Mouse (Mus musculus) hindbrain, embryonic 11.5 days (tissue): ENCODE data around the gene Prss16. TPM values are rescaled to one million over a fixed set of nuclear protein-coding genes. Genes with fewer than 3 reads are reported as not detected.
A peak's percentile ranks its signal among the peaks of the same experiment; 100 is the strongest.

ENCODE experiments used
- ATAC-seq: fragments of 200-750 bp; cut with Nextera tagmentation; 2 replicates; pipeline ENCODE4 v1.8.0; 2017; ENCODE audit warnings: mild to moderate bottlenecking, moderate TSS enrichment, moderate library complexity; ENCODE audit not compliant: low FRiP score
- DNase-seq: peaks from one replicate; pipeline ENCODE4 v3.0.0-alpha.2; 2015; ENCODE audit warnings: low spot score
- H3K27ac ChIP-seq: fragments of 300-500 bp; sonication (generic); 2 replicates; pipeline ENCODE4 v1.5.1; 2014; ENCODE audit warnings: mild to moderate bottlenecking, low read depth, low read length
- H3K27me3 ChIP-seq: fragments of 300-500 bp; sonication (generic); 2 replicates; pipeline ENCODE4 v1.6.1; 2014; ENCODE audit warnings: mild to moderate bottlenecking, low read length, moderate library complexity, mixed read lengths; ENCODE audit not compliant: control insufficient read depth, insufficient read depth
- H3K36me3 ChIP-seq: fragments of 300-500 bp; sonication (generic); 2 replicates; pipeline ENCODE4 v1.6.1; 2014; ENCODE audit warnings: mild to moderate bottlenecking, low read length, moderate library complexity, mixed read lengths; ENCODE audit not compliant: control insufficient read depth, insufficient read depth
- H3K4me1 ChIP-seq: fragments of 300-500 bp; sonication (generic); replicated peaks from 2 replicates; pipeline ENCODE4 v1.6.1; 2014; ENCODE audit warnings: low read length, mixed read lengths; ENCODE audit not compliant: control insufficient read depth, insufficient read depth
- H3K4me2 ChIP-seq: fragments of 300-500 bp; sonication (generic); replicated peaks from 2 replicates; pipeline ENCODE4 v1.6.1; 2014; ENCODE audit warnings: mild to moderate bottlenecking, low read depth, low read length
- H3K4me3 ChIP-seq: fragments of 300-500 bp; sonication (generic); 2 replicates; pipeline ENCODE4 v1.5.1; 2014; ENCODE audit warnings: low read depth, low read length
- H3K9ac ChIP-seq: fragments of 300-500 bp; sonication (generic); 2 replicates; pipeline ENCODE4 v1.6.1; 2014; ENCODE audit warnings: low read depth, low read length
- H3K9me3 ChIP-seq: fragments of 300-500 bp; sonication (generic); 2 replicates; pipeline ENCODE4 v1.6.1; 2016; ENCODE audit warnings: low read length; ENCODE audit not compliant: control insufficient read depth
- WGBS: fragments of 180-500 bp; shearing (Covaris S2); extraction: QIAGEN DNeasy Blood & Tissue Kit; methylation state at CpG from one replicate; pipeline ENCODE4 v1.1.7; 2014; 5-methylcytosine and 5-hydroxymethylcytosine counted together
- polyA plus RNA-seq: library from polyadenylated mRNA; unstranded; fragments of >200 nt; fragmentation: Nextera tagmentation; extraction: Ambion mirVana; gene quantifications from 2 replicates; pipeline ENCODE4 v1.2.1, GENCODE M21; 2014

Prss16 gene
- polyA plus RNA-seq, 1 experiment from 2014 or later: 0.51 TPM

GRCm38 (mm10) chr13:21995331-21995914 is 14.1 kb downstream of the Prss16 start:
- Histone ChIP-seq H3K9me3 (no peaks in the 10 kb centered on the region), H3K4me3 (peak overlapping the region; percentile 26), H3K27ac (no peak overlapping the region), H3K27me3 (peaks cover 52% of the 10 kb centered on the region), H3K36me3 (no peaks in the 10 kb centered on the region), H3K4me1 (peaks cover 2% of the 10 kb centered on the region; the same call in 1 of the 2 replicates), H3K4me2 (peak overlapping the region; percentile 57), H3K9ac (no peak overlapping the region)
- 1% methylated on average over 21 of the region's 21 CpGs for WGBS
- ATAC-seq (peak; percentile 51; the same call in 1 of the 2 replicates), DNase-seq (peak; percentile 69)

DNA sequence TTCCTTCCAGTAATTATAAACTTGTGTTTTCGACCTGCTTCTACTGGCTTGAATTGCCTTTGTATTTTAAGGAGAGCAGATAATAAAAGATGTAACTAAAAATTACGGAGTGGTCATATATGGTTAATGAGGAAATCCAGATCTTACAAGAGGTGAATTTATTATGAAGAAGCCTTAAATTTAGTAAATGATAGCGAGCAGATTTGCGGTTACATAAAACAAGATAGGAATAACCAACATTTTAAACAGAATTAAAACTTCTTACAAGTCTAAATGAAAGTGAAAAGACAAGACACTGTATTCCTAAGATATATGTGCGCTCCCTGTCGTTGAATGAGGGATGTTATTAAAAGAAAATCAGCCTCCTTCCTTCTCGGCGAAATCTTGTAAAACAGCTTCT is 14.6 kb downstream of the Prss16 start:
- H3K36me3 ChIP-seq: no peaks in the 10 kb centered on the region
- 5% methylated on average over 8 of the region's 8 CpGs for WGBS
- peak overlapping the region; percentile 57 for H3K4me2 ChIP-seq
- no peaks in the 10 kb centered on the region for H3K9me3 ChIP-seq
- H3K4me3 ChIP-seq: peak overlapping the region; percentile 26
- peaks cover 47% of the 10 kb centered on the region for H3K27me3 ChIP-seq
- no peak overlapping the region for H3K9ac ChIP-seq
- ATAC-seq (no peak), DNase-seq (no peak)
- H3K4me1 ChIP-seq: peaks cover 2% of the 10 kb centered on the region; the same call in 1 of the 2 replicates
- H3K27ac ChIP-seq: no peak overlapping the region

DNA sequence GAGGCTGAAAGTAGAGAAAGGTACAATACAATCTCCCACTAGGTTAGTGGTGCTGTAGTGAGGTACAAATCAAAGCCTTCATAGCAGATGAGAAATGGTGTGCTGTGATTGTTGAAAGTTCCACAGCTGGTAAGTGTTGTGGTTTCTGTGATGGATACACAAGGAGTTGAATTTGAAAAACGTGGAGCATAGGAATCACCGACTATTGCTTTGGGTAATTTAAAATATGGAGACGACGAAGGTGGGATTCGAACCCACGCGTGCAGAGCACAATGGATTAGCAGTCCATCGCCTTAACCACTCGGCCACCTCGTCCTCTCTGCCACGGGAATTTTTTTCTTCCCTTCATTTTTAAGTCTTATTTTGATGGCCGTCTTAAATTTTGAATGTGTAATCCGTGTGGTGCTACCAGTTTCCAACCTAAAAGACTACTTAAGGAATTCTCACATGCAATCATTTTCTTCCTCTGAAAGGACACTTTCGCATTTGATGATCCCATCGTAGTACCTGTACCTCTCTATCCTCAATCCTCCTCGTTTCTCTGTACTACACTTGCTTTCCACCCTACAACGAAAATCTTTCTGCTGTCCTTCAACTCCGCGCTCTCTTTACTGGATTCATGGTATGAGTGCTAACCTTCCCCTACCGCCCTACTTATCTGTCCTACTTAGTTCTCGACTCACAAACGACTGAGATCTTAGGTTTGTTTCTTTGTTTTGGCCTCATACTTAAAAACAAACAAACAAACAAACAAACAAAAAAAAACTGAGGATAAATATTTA is 15.4 kb downstream of the Prss16 start:
- Histone ChIP-seq H3K27me3 (peaks cover 41% of the 10 kb centered on the region), H3K4me2 (no peak overlapping the region), H3K4me1 (peaks cover 2% of the 10 kb centered on the region; the same call in 1 of the 2 replicates), H3K4me3 (no peak overlapping the region), H3K36me3 (no peaks in the 10 kb centered on the region), H3K27ac (no peak overlapping the region), H3K9me3 (no peaks in the 10 kb centered on the region), H3K9ac (no peak overlapping the region)
- no peak for ATAC-seq
- WGBS: under 1% methylated on average over 22 of the region's 22 CpGs
- peak; percentile 72 for DNase-seq

GRCm38 (mm10) chr13:21992550-21992949 is 17.0 kb downstream of the Prss16 start:
- Histone ChIP-seq H3K4me2 (no peak overlapping the region), H3K9me3 (no peaks in the 10 kb centered on the region), H3K4me3 (no peak overlapping the region), H3K27me3 (peaks cover 26% of the 10 kb centered on the region), H3K27ac (no peak overlapping the region), H3K36me3 (no peaks in the 10 kb centered on the region), H3K4me1 (peaks cover 2% of the 10 kb centered on the region; the same call in 1 of the 2 replicates), H3K9ac (no peak overlapping the region)
- ATAC-seq (no peak), DNase-seq (no peak)
- WGBS: 88% methylated on average over 5 of the region's 5 CpGs

- Histone ChIP-seq H3K9ac (no peak overlapping the region), H3K9me3 (no peaks in the 10 kb centered on the region), H3K27me3 (peaks cover 32% of the 10 kb centered on the region), H3K27ac (no peak overlapping the region), H3K4me3 (no peak overlapping the region), H3K36me3 (no peaks in the 10 kb centered on the region), H3K4me1 (0 out of 2 replicates have a peak, but pooled peaks cover 2% of the 10 kb centered on the region), H3K4me2 (no peak overlapping the region)
- ATAC-seq (no peak), DNase-seq (no peak)
- WGBS: 79% methylated on average over 2 of the region's 2 CpGs
Measured at GRCm38 (mm10) chr13:21984486-21984885, 25.1 kb downstream of the Prss16 start.

- Histone ChIP-seq H3K27me3 (peaks cover 36% of the 10 kb centered on the region), H3K27ac (no peak overlapping the region), H3K36me3 (no peaks in the 10 kb centered on the region), H3K4me3 (peak overlapping the region; percentile 52), H3K4me1 (0 out of 2 replicates have a peak, but pooled peaks cover 2% of the 10 kb centered on the region), H3K4me2 (peak overlapping the region; percentile 98), H3K9me3 (no peaks in the 10 kb centered on the region), H3K9ac (peak overlapping the region; percentile 61)
- ATAC-seq (peak; percentile 35), DNase-seq (no peak)
- WGBS: 5% methylated on average over 17 of the region's 17 CpGs
Measured at GRCm38 (mm10) chr13:21981803-21982193, 27.7 kb downstream of the Prss16 start.

GRCm38 (mm10) chr13:21980981-21981802 is 28.4 kb downstream of the Prss16 start, which contains the start of gene Pom121l2:
TSS of gene Pom121l2 (plus strand) at chr13:21981194.
- peak within 1 kb of the TSS; percentile 52 for H3K4me3 ChIP-seq
- WGBS: under 1% methylated on average over 54 of the region's 58 CpGs
- H3K4me1 ChIP-seq: 0 out of 2 replicates have a peak, but pooled peaks cover 2% of the 10 kb centered on the region
- peaks cover 36% of the 10 kb centered on the region for H3K27me3 ChIP-seq
- peak; percentile 63 for DNase-seq
- no peaks in the 10 kb centered on the region for H3K36me3 ChIP-seq
- no peak within 1 kb of the TSS for H3K27ac ChIP-seq
- peak within 1 kb of the TSS; percentile 61 for H3K9ac ChIP-seq
- H3K9me3 ChIP-seq: no peaks in the 10 kb centered on the region
- peak; percentile 66 for ATAC-seq
- peak within 1 kb of the TSS; percentile 98 for H3K4me2 ChIP-seq

DNA sequence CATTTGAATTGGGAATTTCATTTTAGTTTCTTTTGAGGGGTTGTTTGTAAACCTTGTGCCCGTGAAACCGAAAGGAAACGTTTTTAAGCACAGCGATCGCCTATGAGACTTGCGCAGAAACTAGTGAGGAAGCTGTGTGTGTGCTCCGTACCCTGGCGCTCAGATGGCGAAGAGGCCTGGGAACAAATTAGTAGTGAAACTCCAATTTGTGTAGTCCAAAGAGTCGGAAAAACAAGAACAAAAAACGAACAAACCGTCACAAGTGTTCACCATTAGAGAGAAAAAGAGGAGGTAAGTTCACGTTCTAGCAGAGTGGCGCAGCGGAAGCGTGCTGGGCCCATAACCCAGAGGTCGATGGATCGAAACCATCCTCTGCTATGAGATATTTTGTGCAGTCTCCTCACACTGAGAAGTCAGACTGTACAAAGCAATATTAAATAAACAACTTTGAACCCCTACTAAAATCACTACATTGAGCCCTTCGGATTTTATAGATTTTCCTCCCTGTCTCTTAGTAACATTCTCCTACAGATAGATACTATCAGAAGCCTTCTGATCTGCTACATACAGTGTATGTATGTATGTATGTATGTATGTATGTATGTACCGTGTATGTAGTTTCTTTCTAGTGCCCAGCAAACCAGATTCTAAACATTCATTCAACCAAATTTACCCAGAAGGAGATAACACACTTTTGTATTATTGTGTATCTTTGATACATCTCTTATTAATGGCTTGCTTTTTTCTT is 34.6 kb downstream of the Prss16 start:
- Histone ChIP-seq H3K9ac (peak overlapping the region; percentile 66), H3K9me3 (no peaks in the 10 kb centered on the region), H3K4me3 (peak overlapping the region; percentile 42), H3K27ac (peak overlapping the region; percentile 60), H3K27me3 (peaks cover 7% of the 10 kb centered on the region; the same call in 1 of the 2 replicates), H3K4me2 (no peak overlapping the region; the same call in 1 of the 2 replicates), H3K36me3 (no peaks in the 10 kb centered on the region), H3K4me1 (no peaks in the 10 kb centered on the region)
- peak; percentile 90 for DNase-seq
- 5% methylated on average over 20 of the region's 20 CpGs for WGBS
- peak; percentile 94 for ATAC-seq
